In the genomic region with DNA sequence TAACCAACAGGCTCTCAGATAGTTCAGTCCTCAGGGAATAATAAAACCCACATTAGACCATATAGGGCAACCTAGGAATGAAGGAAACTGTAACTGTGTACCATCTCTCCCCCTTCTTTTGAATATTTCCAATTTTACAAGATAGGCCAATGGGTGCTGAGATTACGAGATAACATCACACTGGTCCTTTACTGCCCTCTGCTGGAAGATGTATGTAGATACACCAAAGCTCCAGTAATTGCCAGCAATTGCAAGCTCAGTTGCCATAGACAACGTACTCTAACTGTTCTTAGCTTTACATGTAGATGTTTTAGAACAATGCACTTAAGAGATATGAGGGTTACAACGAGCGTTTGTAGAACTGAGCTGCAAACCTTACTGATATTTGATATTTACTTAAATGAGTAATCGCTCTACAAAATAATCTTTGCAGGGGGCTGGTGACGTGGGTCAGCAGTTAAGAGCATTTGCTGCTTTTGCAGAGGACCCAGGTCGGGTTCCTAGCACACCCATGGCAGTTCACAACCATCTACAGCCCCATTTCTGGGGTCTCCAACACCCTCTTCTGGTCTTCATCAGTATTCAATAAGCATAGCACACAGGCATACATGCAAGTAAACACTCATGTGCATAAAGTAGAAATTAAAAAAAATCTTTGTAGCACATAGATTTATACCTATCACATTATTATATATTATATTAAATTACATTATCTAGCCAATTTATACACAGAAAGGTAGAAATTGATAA, we compare ENCODE assay signal across 9 mouse cellular contexts. TPM values are rescaled to one million over a fixed set of nuclear protein-coding genes. Genes with fewer than 3 reads are reported as not detected.
DNase-seq lines count a peak whose midpoint lies in the region; ATAC-seq and TF ChIP-seq lines count a peak whose summit lies in the region.
"Had no signal": no experiment of that assay in that cellular context is flagged by ENCODE, and none has a peak within 500 bp of the region (broad histone marks: within the 10 kb centered on the region; RNA-seq: fewer than 3 reads in every experiment).

No protein-coding gene starts in this region.

- H3K9ac ChIP-seq in forebrain, postnatal 0 days, result no peak overlapping the region
- no peak overlapping the region for H3K9ac ChIP-seq in kidney, postnatal 0 days (ENCODE audit: low read depth, low read length)
- no peak overlapping the region for H3K9ac ChIP-seq in lung, embryonic 14.5 days

- no peaks in the 10 kb centered on the region for H3K4me1 ChIP-seq in forebrain, postnatal 0 days (ENCODE audit: insufficient read depth)
- H3K4me1 ChIP-seq in kidney, postnatal 0 days (replicated peaks; ENCODE audit: insufficient read depth, low read length), result no peaks in the 10 kb centered on the region
- H3K4me1 ChIP-seq in lung, embryonic 14.5 days (ENCODE audit: insufficient read depth), result no peaks in the 10 kb centered on the region

- H3K4me2 ChIP-seq in forebrain, postnatal 0 days (ENCODE audit: low read depth), result no peak overlapping the region
- H3K4me2 ChIP-seq in kidney, postnatal 0 days (ENCODE audit: low read length), result no peak overlapping the region
- no peak overlapping the region for H3K4me2 ChIP-seq in lung, embryonic 14.5 days

- TF ChIP-seq CTCF in forebrain, postnatal 0 days (IDR thresholded peaks at IDR 0.05; ENCODE audit: low read depth), result peak; percentile 95
- TF ChIP-seq CTCF in kidney, postnatal 0 days (IDR thresholded peaks at IDR 0.05; ENCODE audit: low read depth), result peak; percentile 97
- peak; percentile 92 for TF ChIP-seq CTCF in lung, embryonic 14.5 days (IDR thresholded peaks at IDR 0.05; ENCODE audit: low read depth)

- 36% methylated on average over 7 of the region's 7 CpGs for WGBS in forebrain, postnatal 0 days
- WGBS in kidney, postnatal 0 days, result 44% methylated on average over 7 of the region's 7 CpGs
- WGBS in lung, embryonic 14.5 days, result 38% methylated on average over 7 of the region's 7 CpGs

- peak; percentile 64 for DNase-seq in gastrocnemius, adult 18-20 months (ENCODE audit: low spot score)
- no peak for DNase-seq in gastrocnemius, postnatal 36 days
- DNase-seq in CD8-positive naive resting alpha-beta T cell, adult 2 months (ENCODE audit: low read depth in 2 of 2, low spot score in 2 of 2), result peak; percentile 17 to 63
- peak; percentile 45 to 51 for DNase-seq in cerebellum, adult 18-20 months
- peak; percentile 91 for DNase-seq in forebrain, postnatal 0 days
- DNase-seq in kidney, postnatal 0 days (ENCODE audit: low spot score), result peak; percentile 92
- peak; percentile 94 for DNase-seq in lung, embryonic 14.5 days

- H3K9me3 ChIP-seq in forebrain, postnatal 0 days (ENCODE audit: low read length), result no peaks in the 10 kb centered on the region
- H3K9me3 ChIP-seq in kidney, postnatal 0 days (replicated peaks; ENCODE audit: low read length), result no peaks in the 10 kb centered on the region
- H3K9me3 ChIP-seq in lung, embryonic 14.5 days (ENCODE audit: low read depth, low read length), result no peaks in the 10 kb centered on the region

- intact Hi-C loops in gastrocnemius, postnatal 36 days (cut with DNase I), result loop anchor here (5.0 kb wide), 2 partner anchors 72 to 682 kb away; no protein-coding TSS in a partner anchor

- ATAC-seq in forebrain, postnatal 0 days, result peak; percentile 96
- ATAC-seq in kidney, postnatal 0 days (replicated peaks; ENCODE audit: low FRiP score, low read depth), result no peak
- no peak; the same call in 1 of the 2 replicates for ATAC-seq in lung, embryonic 14.5 days (ENCODE audit: insufficient read depth)
- peak; percentile 91 for ATAC-seq in neutrophil, adult 5-6 weeks (ENCODE audit: extremely low read depth, insufficient number of reproducible peaks, low FRiP score, poor library complexity, severe bottlenecking)

- no peaks in the 10 kb centered on the region for H3K36me3 ChIP-seq in forebrain, postnatal 0 days (ENCODE audit: insufficient read depth)
- H3K36me3 ChIP-seq in kidney, postnatal 0 days (ENCODE audit: insufficient read depth, low read length), result no peaks in the 10 kb centered on the region
- H3K36me3 ChIP-seq in lung, embryonic 14.5 days (ENCODE audit: insufficient read depth), result no peaks in the 10 kb centered on the region

- no peak overlapping the region for H3K4me3 ChIP-seq in forebrain, postnatal 0 days (ENCODE audit: low read depth, low read length)
- no peak overlapping the region for H3K4me3 ChIP-seq in kidney, postnatal 0 days (replicated peaks; ENCODE audit: low read depth, low read length)
- H3K4me3 ChIP-seq in lung, embryonic 14.5 days (ENCODE audit: low read depth, low read length), result no peak overlapping the region

- no peak overlapping the region for H3K27ac ChIP-seq in forebrain, postnatal 0 days (ENCODE audit: low read depth, low read length)
- H3K27ac ChIP-seq in kidney, postnatal 0 days, result no peak overlapping the region
- H3K27ac ChIP-seq in lung, embryonic 14.5 days (ENCODE audit: low read depth), result no peak overlapping the region

- no peaks in the 10 kb centered on the region for H3K27me3 ChIP-seq in forebrain, postnatal 0 days (ENCODE audit: insufficient read depth, low read length)
- no peaks in the 10 kb centered on the region for H3K27me3 ChIP-seq in kidney, postnatal 0 days (ENCODE audit: insufficient read depth, low read length)
- no peaks in the 10 kb centered on the region for H3K27me3 ChIP-seq in lung, embryonic 14.5 days (ENCODE audit: insufficient read depth, low read length)

RNA-seq across cellular contexts. Expression of a gene that starts 10.5 kb away (rescaled TPM):
- total RNA-seq in gastrocnemius, adult 18-20 months (2021), result 10 to 100 TPM; 23.1 to 25.7 TPM
- total RNA-seq in gastrocnemius, postnatal 36 days (2021), result 10 to 100 TPM; 22.8 to 26.5 TPM
- total RNA-seq in forebrain, postnatal 0 days (2014; rRNA removed), result 46.9 and 52.7 TPM in 2 replicates
- polyA plus RNA-seq in forebrain, postnatal 0 days (2015; fragmentation: Nextera tagmentation; extraction: Ambion mirVana), result 40.9 and 45.7 TPM in 2 replicates
- polyA plus RNA-seq in kidney, postnatal 0 days (2015; fragmentation: Nextera tagmentation; extraction: Ambion mirVana), result 68.8 and 69.5 TPM in 2 replicates
- polyA plus RNA-seq in lung, embryonic 14.5 days (2014; fragmentation: Nextera tagmentation; extraction: Ambion mirVana), result 81.3 and 83.5 TPM in 2 replicates
- 201 and 203 TPM in 2 replicates for total RNA-seq in neutrophil, adult 5-6 weeks (2017)

RNA-seq across cellular contexts. Expression of a gene that starts 59.5 kb away (rescaled TPM):
- not detected for total RNA-seq in gastrocnemius, adult 18-20 months (2021)
- under 1 TPM in 1 of 2 experiments, not detected in 1; 0.15 TPM for total RNA-seq in gastrocnemius, postnatal 36 days (2021)
- total RNA-seq in forebrain, postnatal 0 days (2014; rRNA removed), result 0.43 and 0.62 TPM in 2 replicates
- 0.55 and 1.0 TPM in 2 replicates for polyA plus RNA-seq in forebrain, postnatal 0 days (2015; fragmentation: Nextera tagmentation; extraction: Ambion mirVana)
- 6.6 and 7.0 TPM in 2 replicates for polyA plus RNA-seq in kidney, postnatal 0 days (2015; fragmentation: Nextera tagmentation; extraction: Ambion mirVana)
- polyA plus RNA-seq in lung, embryonic 14.5 days (2014; fragmentation: Nextera tagmentation; extraction: Ambion mirVana), result 2.1 and 2.3 TPM in 2 replicates
- not detected in 2 replicates for total RNA-seq in neutrophil, adult 5-6 weeks (2017)

RNA-seq across cellular contexts. Expression of a gene that starts 59.6 kb away (rescaled TPM):
- total RNA-seq in gastrocnemius, adult 18-20 months (2021), result not detected
- total RNA-seq in gastrocnemius, postnatal 36 days (2021), result not detected
- not detected in 2 replicates for total RNA-seq in forebrain, postnatal 0 days (2014; rRNA removed)
- polyA plus RNA-seq in forebrain, postnatal 0 days (2015; fragmentation: Nextera tagmentation; extraction: Ambion mirVana), result not detected in 2 replicates
- not detected in 2 replicates for polyA plus RNA-seq in kidney, postnatal 0 days (2015; fragmentation: Nextera tagmentation; extraction: Ambion mirVana)
- not detected in 2 replicates for polyA plus RNA-seq in lung, embryonic 14.5 days (2014; fragmentation: Nextera tagmentation; extraction: Ambion mirVana)
- total RNA-seq in neutrophil, adult 5-6 weeks (2017), result not detected in 2 replicates
- polyA plus RNA-seq: intestine, embryonic 14.5 days had no signal

Comparison
In these comparisons a context has a peak if more than half of its experiments do, and no peak if none do; other contexts are left out.
1. DNase-seq: peak in gastrocnemius, adult 18-20 months (single experiment), CD8-positive naive resting alpha-beta T cell, adult 2 months (2 of 2), cerebellum, adult 18-20 months (2 of 2), forebrain, postnatal 0 days (single experiment), kidney, postnatal 0 days (single experiment) and lung, embryonic 14.5 days (single experiment); none in gastrocnemius, postnatal 36 days (0 of 2).
2. ATAC-seq: peak in forebrain, postnatal 0 days (single experiment) and neutrophil, adult 5-6 weeks (single experiment); none in kidney, postnatal 0 days (single experiment) and lung, embryonic 14.5 days (single experiment).
3. Peak in every context shown above with its lines, with median percentiles within 50 percentile points of each other: CTCF ChIP-seq.